Mouse (Mus musculus) frontal cortex, postnatal 36 days (tissue): ENCODE data around the gene Trf.
"Not testable (repeated sequence)": the region's sequence is repeated elsewhere in the genome, so short reads cannot be mapped to it uniquely, and the experiment has no call there.

Experiments used
- DNase-seq, 2 experiments: peaks; one replicate each; pipeline ENCODE4 v3.0.0; 2022; ENCODE audit warnings: low spot score in 2 of 2

Gene Trf

GRCm38 (mm10) chr9:103224721-103225120 is 5.5 kb downstream of the Trf start:
- no peak for DNase-seq

GRCm38 (mm10) chr9:103214281-103214680 is 16.0 kb downstream of the Trf start:
- no peak for DNase-seq

GRCm38 (mm10) chr9:103213631-103214030 is 16.6 kb downstream of the Trf start:
- no peak for DNase-seq

GRCm38 (mm10) chr9:103212654-103213420 is 17.4 kb downstream of the Trf start:
- DNase-seq: peak in 1 of 2 experiments; percentile 29

- no peak for DNase-seq
Measured at GRCm38 (mm10) chr9:103208802-103209423, 21.3 kb downstream of the Trf start.

- DNase-seq: peak; percentile 48 to 51
Measured at GRCm38 (mm10) chr9:103207846-103208245, 22.4 kb downstream of the Trf start.

GRCm38 (mm10) chr9:103205786-103206185 is 24.5 kb downstream of the Trf start:
- no peak for DNase-seq

GRCm38 (mm10) chr9:103201561-103202260 is 28.5 kb downstream of the Trf start, which contains the start of gene Srprb:
Gene Srprb, minus strand, starts transcription at chr9:103202137.
- peak; percentile 91 to 95 for DNase-seq

- DNase-seq: no peak
Measured at GRCm38 (mm10) chr9:103188416-103188815, 41.8 kb downstream of the Trf start.

GRCm38 (mm10) chr9:103186747-103187146 is 43.5 kb downstream of the Trf start:
- peak in 1 of 2 experiments; percentile 22 for DNase-seq

- DNase-seq: peak in 1 of 2 experiments; percentile 22
Measured at GRCm38 (mm10) chr9:103185946-103186345, 44.3 kb downstream of the Trf start.

GRCm38 (mm10) chr9:103184855-103185254 is 45.4 kb downstream of the Trf start:
- DNase-seq: no peak

GRCm38 (mm10) chr9:103181886-103182285 is 48.4 kb downstream of the Trf start:
- no peak for DNase-seq

GRCm38 (mm10) chr9:103180807-103181565 is 49.3 kb downstream of the Trf start:
- DNase-seq: peak; percentile 30 to 47

- peak in 1 of 2 experiments; percentile 22 for DNase-seq
Measured at GRCm38 (mm10) chr9:103180303-103180702, 49.9 kb downstream of the Trf start.

- DNase-seq: no peak
Measured at GRCm38 (mm10) chr9:103175692-103176091, 54.6 kb downstream of the Trf start.

- no peak for DNase-seq
Measured at GRCm38 (mm10) chr9:103174771-103175519, 55.3 kb downstream of the Trf start.

GRCm38 (mm10) chr9:103168771-103169170 is 61.5 kb downstream of the Trf start:
- DNase-seq: peak; percentile 45 to 56

GRCm38 (mm10) chr9:103168046-103168445 is 62.2 kb downstream of the Trf start:
- DNase-seq: no peak

GRCm38 (mm10) chr9:103163806-103164205 is 66.4 kb downstream of the Trf start:
- no peak for DNase-seq

- DNase-seq: not testable (repeated sequence)
Measured at GRCm38 (mm10) chr9:103155158-103155557, 75.1 kb downstream of the Trf start.
